Mouse (Mus musculus) ES-E14 (cell line): Measurements from ENCODE around the gene Slc1a2. TPM values are rescaled to one million over a fixed set of nuclear protein-coding genes. Genes with fewer than 3 reads are reported as not detected.

Source experiments
- DNase-seq: peaks from one replicate; pipeline ENCODE4 v3.0.0-alpha.2; 2013; ENCODE audit warnings: low read depth, low spot score
- H3K27ac ChIP-seq: 2 replicates; pipeline ENCODE4 v1.5.1; 2012; ENCODE audit warnings: low read depth, mild to moderate bottlenecking, low read length, moderate library complexity, mixed read lengths; ENCODE audit not compliant: poor library complexity, insufficient read depth, severe bottlenecking
- H3K36me3 ChIP-seq: 2 replicates; pipeline ENCODE4 v1.6.1; 2012; ENCODE audit warnings: mild to moderate bottlenecking, low read length, moderate library complexity, mixed read lengths; ENCODE audit not compliant: control insufficient read depth, poor library complexity, insufficient read depth, severe bottlenecking
- H3K4me1 ChIP-seq, 2 experiments: fragments of 150-350 bp in 1 of 2; sonication (generic) in 1 of 2; 2 replicates each; pipeline ENCODE4 v1.6.1; 2012; ENCODE audit warnings: low read length in 2 of 2, mild to moderate bottlenecking in 1 of 2, mixed read lengths in 1 of 2; ENCODE audit not compliant: control insufficient read depth in 2 of 2, insufficient read depth in 2 of 2, poor library complexity in 1 of 2
- H3K4me3 ChIP-seq, 2 experiments: fragments of 150-350 bp in 1 of 2; sonication (generic) in 1 of 2; 2 replicates each; pipeline ENCODE4 v1.5.1; 2012; ENCODE audit warnings: low read length in 2 of 2, low read depth in 1 of 2, mild to moderate bottlenecking in 1 of 2, mixed read lengths in 1 of 2; ENCODE audit not compliant: insufficient read depth in 1 of 2, poor library complexity in 1 of 2, severe bottlenecking in 1 of 2
- H3K9ac ChIP-seq: 2 replicates; pipeline ENCODE4 v1.6.1; 2012; ENCODE audit warnings: low read depth, mild to moderate bottlenecking, low read length, mixed read lengths; ENCODE audit not compliant: poor library complexity, insufficient read depth, severe bottlenecking
- H3K9me3 ChIP-seq: fragments of 150-350 bp; sonication (generic); 2 replicates; pipeline ENCODE4 v1.6.1; 2012; ENCODE audit warnings: low read depth, mild to moderate bottlenecking, low read length; ENCODE audit not compliant: control insufficient read depth, insufficient read depth
- CHD2 ChIP-seq: IDR thresholded peaks from 2 replicates; pipeline ENCODE4 v1.6.1; 2014; ENCODE audit warnings: mild to moderate bottlenecking, low read depth, low read length, inconsistent platforms
- HCFC1 ChIP-seq: IDR thresholded peaks from 2 replicates; pipeline ENCODE4 v1.6.1; 2012; ENCODE audit warnings: low read length, inconsistent platforms, borderline replicate concordance; ENCODE audit not compliant: insufficient read depth
- MAFK ChIP-seq: IDR thresholded peaks from 2 replicates; pipeline ENCODE4 v1.6.1; 2014; ENCODE audit warnings: mild to moderate bottlenecking, low read depth, low read length, inconsistent platforms; ENCODE audit not compliant: insufficient read depth
- ZC3H11A ChIP-seq: IDR thresholded peaks from 2 replicates; pipeline ENCODE4 v1.6.1; 2012; ENCODE audit warnings: low read depth, mild to moderate bottlenecking, inconsistent platforms, low read length, borderline replicate concordance
- ZNF384 ChIP-seq: IDR thresholded peaks from 2 replicates; pipeline ENCODE4 v1.6.1; 2012; ENCODE audit warnings: low read depth, low read length, inconsistent platforms
- in situ Hi-C, 2 experiments: fragments of 600-800 bp; cut with MboI; formaldehyde crosslinking; loops; one replicate each; pipeline ENCODE4 v1.15.1; 2025; ENCODE audit warnings: low sequenced_read_pairs in 2 of 2, inconsistent platforms in 1 of 2; ENCODE audit not compliant: unreplicated experiment in 2 of 2
- total RNA-seq: library from RNA; depleted of rRNA; stranded (reverse); fragments of 300-350 nt; gene quantifications from 2 replicates; pipeline ENCODE4 v1.2.3, GENCODE M21; 2012

Gene Slc1a2
- total RNA-seq, 1 experiment = 0.40 TPM

GRCm38 (mm10) chr2:102677400-102677799, 18.9 kb downstream of the Slc1a2 start:
- TF ChIP-seq MAFK (no peak), ZNF384 (no peak), HCFC1 (no peak), ZC3H11A (no peak), CHD2 (no peak)
- Histone ChIP-seq H3K9ac (no peak overlapping the region), H3K36me3 (no peaks in the 10 kb centered on the region), H3K27ac (no peak overlapping the region), H3K4me3 (no peak overlapping the region), H3K9me3 (no peaks in the 10 kb centered on the region), H3K4me1 (no peaks in the 10 kb centered on the region)
- DNase-seq = no peak
- in situ Hi-C loops = no loop called here

- H3K4me3 ChIP-seq = no peak overlapping the region
- in situ Hi-C loops = loop anchor here in 1 of 2 experiments (10.0 kb wide), 1 partner anchor 333 kb away; no protein-coding TSS in a partner anchor
- H3K9me3 ChIP-seq = no peaks in the 10 kb centered on the region
- H3K36me3 ChIP-seq = no peaks in the 10 kb centered on the region
- H3K27ac ChIP-seq = no peak overlapping the region
- DNase-seq = no peak
- no peaks in the 10 kb centered on the region for H3K4me1 ChIP-seq
- no peak overlapping the region for H3K9ac ChIP-seq
- TF ChIP-seq CHD2 (no peak), MAFK (no peak), ZNF384 (no peak), ZC3H11A (no peak), HCFC1 (no peak)
Measured at GRCm38 (mm10) chr2:102681351-102681750, 22.9 kb downstream of the Slc1a2 start.

- in situ Hi-C loops = loop anchor here in 1 of 2 experiments (10.0 kb wide), 1 partner anchor 333 kb away; no protein-coding TSS in a partner anchor
- no peak for DNase-seq
- TF ChIP-seq MAFK (no peak), ZC3H11A (no peak), CHD2 (no peak), ZNF384 (no peak), HCFC1 (no peak)
Measured at GRCm38 (mm10) chr2:102682168-102682567, 23.7 kb downstream of the Slc1a2 start.

GRCm38 (mm10) chr2:102685371-102686107, 27.1 kb downstream of the Slc1a2 start:
- no peak for TF ChIP-seq ZC3H11A
- TF ChIP-seq ZNF384 = no peak
- TF ChIP-seq CHD2 = no peak
- no peak for TF ChIP-seq HCFC1
- H3K36me3 ChIP-seq = no peaks in the 10 kb centered on the region
- no peak overlapping the region for H3K4me3 ChIP-seq
- H3K4me1 ChIP-seq = no peaks in the 10 kb centered on the region
- no peak for DNase-seq
- in situ Hi-C loops = loop anchor here in 1 of 2 experiments (10.0 kb wide), 1 partner anchor 329 kb away; no protein-coding TSS in a partner anchor
- no peaks in the 10 kb centered on the region for H3K9me3 ChIP-seq
- H3K27ac ChIP-seq = no peak overlapping the region
- no peak overlapping the region for H3K9ac ChIP-seq

More at GRCm38 (mm10) chr2:102682168-102682567, 23.7 kb downstream of the Slc1a2 start:
- no peaks in the 10 kb centered on the region for H3K4me1 ChIP-seq
- no peak overlapping the region for H3K27ac ChIP-seq
- H3K36me3 ChIP-seq = no peaks in the 10 kb centered on the region
- no peak overlapping the region for H3K9ac ChIP-seq
- no peaks in the 10 kb centered on the region for H3K9me3 ChIP-seq
- no peak overlapping the region for H3K4me3 ChIP-seq

GRCm38 (mm10) chr2:102686108-102686450, 27.6 kb downstream of the Slc1a2 start:
- no peaks in the 10 kb centered on the region for H3K9me3 ChIP-seq
- in situ Hi-C loops = loop anchor here in 1 of 2 experiments (10.0 kb wide), 1 partner anchor 329 kb away; no protein-coding TSS in a partner anchor
- no peak for TF ChIP-seq ZC3H11A
- TF ChIP-seq HCFC1 = no peak
- no peak for TF ChIP-seq MAFK
- no peak for TF ChIP-seq CHD2
- TF ChIP-seq ZNF384 = no peak
- no peak for DNase-seq
- H3K9ac ChIP-seq = no peak overlapping the region
- no peak overlapping the region for H3K4me3 ChIP-seq
- H3K27ac ChIP-seq = no peak overlapping the region
- no peaks in the 10 kb centered on the region for H3K4me1 ChIP-seq
- no peaks in the 10 kb centered on the region for H3K36me3 ChIP-seq
